Mouse (Mus musculus) Patski (cell line): ENCODE data around the gene Sh3pxd2b. TPM values are rescaled to one million over a fixed set of nuclear protein-coding genes. Genes with fewer than 3 reads are reported as not detected.

ENCODE experiments used
- ATAC-seq: fragments of 100-300 bp; one replicate; pipeline ENCODE4 v1.8.0; 2021
- CTCF ChIA-PET: fragments of 350-600 bp; sonication (Branson Sonifier 250); formaldehyde crosslinking; loops from one replicate; lab custom pipeline; 2022; ENCODE audit warnings: inconsistent platforms; lab: Charles Lee
- POLR2A ChIA-PET: fragments of 350-600 bp; sonication (Branson Sonifier 250); formaldehyde crosslinking; loops from one replicate; lab custom pipeline; 2022; ENCODE audit warnings: antibody characterized with exemption, inconsistent platforms; lab: Charles Lee
- DNase-seq: peaks from one replicate; pipeline ENCODE4 v3.0.0-alpha.2; 2011; ENCODE audit warnings: low read depth, low spot score
- H3K27me3 ChIP-seq: fragments of 371-371 bp; one replicate; pipeline ENCODE4 v1.5.1; 2021
- CTCF ChIP-seq: fragments of 100-300 bp; IDR thresholded peaks from one replicate; pipeline ENCODE4 v1.5.1; 2021
- in situ Hi-C: fragments of 300-500 bp; cut with MboI; formaldehyde crosslinking; loops from 3 replicates; pipeline ENCODE4 v1.11.1; 2018; ENCODE audit warnings: low pct_unique_long_range_greater_than_20kb, mixed read lengths
- polyA plus RNA-seq: library from polyadenylated mRNA; unstranded; gene quantifications from one replicate; pipeline ENCODE4 v1.2.3, GENCODE M21; 2021

Gene Sh3pxd2b
- polyA plus RNA-seq, 1 experiment from 2014 or later, result 38.4 TPM

DNA sequence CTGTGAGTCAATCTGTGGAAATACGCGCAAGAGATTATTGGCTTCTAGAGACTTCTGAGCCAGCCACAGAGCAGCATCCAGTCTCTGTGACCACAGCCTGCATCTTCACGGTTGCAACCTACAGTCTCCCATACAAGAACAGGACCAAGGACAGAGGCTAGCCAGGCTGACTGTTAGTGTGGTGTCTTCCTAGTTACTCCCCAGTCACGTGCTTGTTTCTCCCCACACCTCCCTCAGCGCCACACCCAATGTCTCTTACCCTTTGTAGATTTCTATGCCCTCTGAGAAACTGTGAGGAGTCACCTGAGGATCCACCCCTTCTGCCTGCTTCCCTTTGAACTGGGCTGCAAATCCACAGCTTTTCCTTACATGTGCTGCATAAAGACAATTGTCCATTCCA, 72.4 kb downstream of the Sh3pxd2b start:
- in situ Hi-C loops, result no loop called here
- TF ChIP-seq CTCF, result no peak
- ChIA-PET CTCF (no interaction called here), POLR2A (no interaction called here)
- H3K27me3 ChIP-seq, result no peaks in the 10 kb centered on the region
- no peak for ATAC-seq
- no peak for DNase-seq

DNA sequence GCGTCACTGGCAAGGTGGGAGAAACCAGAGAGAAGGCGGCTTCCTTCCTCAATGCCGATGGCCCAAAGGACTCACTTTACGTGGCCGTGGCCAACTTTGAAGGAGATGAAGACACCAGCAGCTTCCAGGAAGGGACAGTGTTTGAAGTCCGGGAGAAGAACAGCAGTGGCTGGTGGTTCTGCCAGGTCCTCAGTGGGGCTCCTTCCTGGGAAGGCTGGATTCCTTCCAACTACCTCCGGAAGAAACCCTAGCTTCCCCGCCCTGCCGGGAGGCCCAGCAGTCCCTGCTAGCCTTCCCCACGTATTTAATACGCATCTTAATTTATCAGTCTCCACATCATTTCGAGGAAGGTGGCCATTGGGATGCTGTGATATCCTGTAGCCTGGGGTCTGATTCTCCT, 75.7 kb downstream of the Sh3pxd2b start:
- ATAC-seq (no peak), DNase-seq (no peak)
- ChIA-PET CTCF (no interaction called here), POLR2A (no interaction called here)
- H3K27me3 ChIP-seq, result no peaks in the 10 kb centered on the region
- in situ Hi-C loops, result no loop called here
- TF ChIP-seq CTCF, result no peak

DNA sequence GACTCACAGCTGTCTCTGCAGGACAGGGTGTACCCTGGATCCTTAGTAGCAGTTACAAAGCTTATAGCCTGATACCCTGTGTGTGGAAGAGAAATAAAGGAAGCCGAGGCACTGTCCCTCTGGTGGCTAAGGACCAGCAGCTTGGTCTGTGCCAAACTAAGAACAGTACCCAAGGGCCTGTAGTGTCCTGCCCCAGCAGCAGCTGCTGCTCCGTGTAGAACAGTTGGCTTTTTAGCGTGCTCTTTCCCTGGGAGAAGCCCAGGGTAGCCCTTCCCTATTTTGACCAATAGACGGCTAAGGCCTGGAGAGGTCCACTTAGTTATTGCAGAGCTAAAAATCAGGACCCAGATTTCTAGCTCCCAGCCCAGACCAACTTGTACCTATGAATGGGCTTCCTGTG, 77.0 kb downstream of the Sh3pxd2b start:
- DNase-seq (no peak), ATAC-seq (no peak)
- TF ChIP-seq CTCF, result no peak
- no peaks in the 10 kb centered on the region for H3K27me3 ChIP-seq
- ChIA-PET CTCF (no interaction called here), POLR2A (no interaction called here)
- in situ Hi-C loops, result no loop called here

DNA sequence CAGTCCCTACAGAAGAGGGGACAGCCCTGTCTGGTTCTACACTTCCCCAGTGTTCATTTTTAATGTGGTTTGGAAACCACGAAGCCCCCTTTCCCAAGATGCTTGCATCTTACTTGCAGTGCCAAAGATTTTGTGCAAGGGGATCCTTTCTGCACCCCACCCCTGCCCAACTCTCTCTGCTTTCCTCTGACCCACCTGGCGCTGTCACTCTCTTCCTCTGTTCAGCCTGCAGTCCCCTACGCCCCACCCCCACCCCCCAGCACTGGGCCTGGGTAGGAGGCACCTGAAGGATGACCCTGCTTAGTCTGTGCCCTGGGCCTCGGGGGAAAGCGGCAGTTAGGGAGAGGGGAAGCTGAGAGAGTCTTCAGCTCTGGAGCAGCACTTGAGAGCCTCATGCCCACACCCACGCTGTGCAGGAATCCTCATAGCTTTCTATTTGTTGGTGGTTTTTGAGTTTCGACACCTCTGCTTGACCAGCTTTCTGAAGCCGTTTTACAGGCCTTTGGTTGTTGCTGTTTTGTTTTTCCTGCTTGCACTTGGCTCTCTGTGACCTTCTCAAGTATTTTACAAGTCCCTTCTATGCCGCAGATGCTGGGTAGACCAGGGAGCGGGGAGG, 77.5 kb downstream of the Sh3pxd2b start:
- DNase-seq (no peak), ATAC-seq (no peak)
- TF ChIP-seq CTCF, result no peak
- in situ Hi-C loops, result no loop called here
- CTCF ChIA-PET, result no interaction called here
- no peaks in the 10 kb centered on the region for H3K27me3 ChIP-seq
- POLR2A ChIA-PET, result interaction anchor here (0.9 kb wide), 1 partner anchor 32 kb away, joined by 3 read pairs; no protein-coding TSS in a partner anchor

DNA sequence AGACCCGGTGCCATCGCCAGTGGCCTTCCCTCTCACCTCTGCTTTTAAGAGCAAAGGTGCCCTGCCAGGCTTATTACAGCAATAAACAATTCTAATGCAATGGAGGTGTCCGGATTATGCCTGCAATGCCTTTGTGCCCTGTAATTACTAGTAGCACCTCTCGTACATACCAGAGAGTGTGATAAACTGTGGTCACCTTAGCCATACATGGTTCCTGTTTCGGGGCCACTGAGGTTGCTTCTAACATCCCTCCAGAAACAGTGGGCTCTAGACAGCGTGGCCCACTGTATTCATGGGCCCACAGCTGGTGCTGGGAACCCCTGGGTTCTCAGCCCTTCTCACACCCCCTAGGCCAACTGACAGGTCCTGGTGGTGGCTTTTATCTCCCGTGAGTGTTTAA, 79.9 kb downstream of the Sh3pxd2b start:
- no peak for TF ChIP-seq CTCF
- H3K27me3 ChIP-seq, result no peaks in the 10 kb centered on the region
- DNase-seq, result no peak
- ChIA-PET CTCF (interaction anchor here (1.2 kb wide), 1 partner anchor 23 kb away, joined by 3 read pairs; no protein-coding TSS in a partner anchor), POLR2A (no interaction called here)
- no peak for ATAC-seq
- in situ Hi-C loops, result no loop called here

DNA sequence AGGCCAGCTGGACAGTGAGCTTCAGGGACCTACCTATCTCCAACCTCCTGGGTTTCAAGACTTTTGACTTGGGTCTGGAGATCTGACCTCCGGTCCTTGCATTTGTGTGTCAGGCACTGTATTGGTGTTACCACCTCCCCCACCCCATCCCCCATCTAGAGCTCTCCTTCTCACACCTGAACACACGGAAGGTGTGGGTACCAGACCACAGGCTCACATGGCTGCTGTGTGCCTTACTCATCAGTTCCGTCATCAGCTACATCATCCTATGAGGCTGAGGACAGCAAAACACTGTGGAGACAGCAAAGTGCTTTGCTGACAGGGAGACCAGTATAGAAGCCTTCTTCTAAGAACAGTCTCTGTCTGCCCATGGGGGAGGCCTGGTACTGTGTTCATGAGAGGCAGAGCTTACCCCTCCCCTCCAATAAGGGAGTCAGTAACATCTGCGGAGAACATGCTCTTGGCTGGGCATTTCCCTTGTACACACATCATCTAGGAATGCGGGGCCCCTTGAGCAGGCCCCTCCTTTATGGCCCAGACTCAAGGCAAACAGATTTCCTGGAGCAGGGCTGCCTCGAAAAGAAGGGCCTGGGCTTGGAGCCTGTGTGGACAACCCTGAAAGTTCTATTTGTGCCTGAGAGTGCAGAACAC, 87.9 kb downstream of the Sh3pxd2b start:
- no peaks in the 10 kb centered on the region for H3K27me3 ChIP-seq
- ChIA-PET CTCF (no interaction called here), POLR2A (no interaction called here)
- peak; percentile 39 for DNase-seq
- in situ Hi-C loops, result no loop called here
- no peak for TF ChIP-seq CTCF
- peak; percentile 94 for ATAC-seq

DNA sequence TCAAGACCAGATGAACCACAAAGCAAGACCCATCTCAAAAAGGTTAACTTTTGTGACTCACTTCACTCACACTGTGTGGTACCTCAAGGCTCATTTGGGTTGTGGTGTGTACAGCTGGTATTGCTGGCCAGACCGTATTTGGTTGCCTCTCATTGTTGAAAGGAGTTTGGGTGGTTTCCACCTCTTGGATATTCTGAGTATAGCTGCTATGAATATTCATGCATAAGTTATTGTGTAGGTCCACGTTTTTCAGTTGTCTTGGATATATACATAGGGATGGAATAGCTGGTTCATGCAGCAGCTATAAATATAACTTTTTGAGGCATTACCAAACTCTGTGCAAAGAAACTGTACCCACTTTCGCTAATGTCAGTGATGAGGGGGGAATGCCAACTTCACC, 95.0 kb downstream of the Sh3pxd2b start:
- CTCF ChIA-PET, result no interaction called here
- ATAC-seq (no peak), DNase-seq (no peak)
- POLR2A ChIA-PET, result interaction anchor here (0.6 kb wide), 1 partner anchor 45 kb away, joined by 3 read pairs; no protein-coding TSS in a partner anchor
- no peaks in the 10 kb centered on the region for H3K27me3 ChIP-seq
- in situ Hi-C loops, result no loop called here
- TF ChIP-seq CTCF, result no peak

DNA sequence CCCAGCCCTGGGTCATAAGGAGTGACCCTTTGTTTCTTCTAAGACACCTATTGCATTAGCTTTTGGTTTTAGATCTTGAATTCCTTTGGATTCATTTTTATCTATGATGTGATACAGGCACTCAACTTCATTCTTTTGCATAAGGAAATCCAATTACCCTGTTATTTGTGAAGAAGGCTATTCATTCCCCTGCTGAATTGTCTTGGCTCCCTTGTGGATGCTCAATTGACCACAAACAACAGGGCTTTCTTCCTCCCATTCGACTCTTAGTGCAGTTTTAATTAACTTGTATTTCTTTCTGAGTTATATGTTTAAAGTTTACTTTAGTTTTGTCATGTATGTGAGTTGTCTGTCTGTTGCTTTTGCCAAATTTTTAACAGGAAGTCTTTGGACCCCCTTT, 96.6 kb downstream of the Sh3pxd2b start:
- H3K27me3 ChIP-seq, result no peaks in the 10 kb centered on the region
- CTCF ChIA-PET, result no interaction called here
- in situ Hi-C loops, result no loop called here
- POLR2A ChIA-PET, result no interaction called here
- no peak for ATAC-seq
- no peak for TF ChIP-seq CTCF
- no peak for DNase-seq

DNA sequence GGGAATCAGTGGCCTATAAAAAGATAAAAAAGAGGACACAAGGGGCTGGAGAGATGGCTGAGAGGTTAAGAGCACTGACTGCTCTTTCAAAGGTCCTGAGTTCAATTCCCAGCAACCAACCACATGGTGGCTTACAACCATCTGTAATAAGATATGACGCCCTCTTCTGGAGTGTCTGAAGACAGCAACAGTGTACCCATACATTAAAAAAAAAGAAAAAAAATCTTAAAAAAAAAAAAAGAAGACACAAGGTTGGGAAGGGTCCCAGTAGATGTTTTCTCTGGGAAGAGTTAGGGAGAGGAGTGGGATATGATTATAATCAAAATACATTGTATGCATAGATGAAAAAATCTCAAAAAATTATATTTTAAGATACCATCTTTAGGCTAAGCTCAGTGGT, 97.5 kb downstream of the Sh3pxd2b start:
- in situ Hi-C loops, result no loop called here
- DNase-seq, result no peak
- ChIA-PET CTCF (interaction anchor here (1.1 kb wide), 1 partner anchor 8 kb away, joined by 3 read pairs; no protein-coding TSS in a partner anchor), POLR2A (no interaction called here)
- no peaks in the 10 kb centered on the region for H3K27me3 ChIP-seq
- ATAC-seq, result no peak
- TF ChIP-seq CTCF, result no peak

DNA sequence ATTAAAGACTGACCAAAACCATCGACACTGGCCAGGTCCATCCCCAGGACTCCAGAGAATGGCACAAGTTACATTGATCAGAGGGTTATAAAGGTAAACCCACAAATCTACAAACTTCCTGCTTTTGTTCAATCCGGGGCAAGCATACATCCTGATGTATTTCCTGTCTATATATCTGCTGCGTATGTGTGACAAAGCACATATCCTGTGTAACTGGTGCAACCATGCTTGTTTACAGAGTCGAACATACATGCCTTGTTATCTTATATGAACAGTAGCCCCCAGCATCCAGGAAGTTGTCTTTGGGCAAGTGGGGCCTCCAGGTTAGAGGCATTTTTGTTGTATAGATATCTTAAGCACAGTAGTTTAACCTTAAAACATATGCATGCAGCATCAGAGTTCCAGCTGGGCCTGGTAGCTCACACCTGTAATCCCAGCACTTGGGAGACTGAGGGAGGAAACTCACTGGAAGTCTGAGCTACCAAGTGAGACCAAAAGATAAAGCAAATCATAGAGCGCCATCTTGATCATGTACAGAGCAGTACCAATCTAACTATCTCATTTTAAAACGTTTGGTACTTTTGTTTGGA, 98.1 kb downstream of the Sh3pxd2b start:
- CTCF ChIA-PET, result interaction anchor here (1.1 kb wide), 1 partner anchor 8 kb away, joined by 3 read pairs; no protein-coding TSS in a partner anchor
- in situ Hi-C loops, result no loop called here
- no peak for ATAC-seq
- no peak for DNase-seq
- no peak for TF ChIP-seq CTCF
- no peaks in the 10 kb centered on the region for H3K27me3 ChIP-seq
- POLR2A ChIA-PET, result no interaction called here

DNA sequence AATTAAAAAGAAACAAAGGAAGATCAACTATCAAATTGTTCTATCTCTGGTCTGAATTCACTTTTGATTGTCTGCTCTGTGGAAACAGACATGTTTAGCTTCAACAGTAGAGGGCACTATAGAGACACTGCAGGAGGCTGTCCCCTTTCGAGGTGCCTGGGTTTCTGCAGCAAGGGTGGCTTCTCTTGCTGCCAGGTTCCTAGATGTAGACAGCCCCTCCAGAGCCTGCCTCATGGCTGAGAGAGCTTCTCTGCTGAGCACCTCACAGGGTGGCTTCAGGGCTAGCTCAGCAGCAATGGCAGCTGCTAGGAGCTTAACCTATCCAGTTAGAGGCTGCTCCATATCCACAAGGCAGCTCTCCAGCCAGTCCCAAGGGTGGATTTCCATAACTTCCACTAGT, 102.6 kb downstream of the Sh3pxd2b start:
- ChIA-PET CTCF (interaction anchor here (0.7 to 2.3 kb wide), 16 partner anchors 8 to 189 kb away, joined by 3 to 14 read pairs (median 4); partner anchors contain the start of gene Stk10), POLR2A (no interaction called here)
- peak; percentile 83 for TF ChIP-seq CTCF
- ATAC-seq (no peak), DNase-seq (no peak)
- no peaks in the 10 kb centered on the region for H3K27me3 ChIP-seq
- in situ Hi-C loops, result loop anchor here (5.0 kb wide), 3 partner anchors 103 to 257 kb away; partner anchors contain the start of gene Sh3pxd2b
